Mouse (Mus musculus): ENCODE results near the gene Ptprt.
"Not testable (repeated sequence)": the region's sequence is repeated elsewhere in the genome, so short reads cannot be mapped to it uniquely, and the experiment has no call there.

Gene Ptprt

GRCm38 (mm10) chr2:162182621-162183475 lies 478.1 kb downstream of the Ptprt start:
- peak in 1 of 2 experiments; percentile 6 for DNase-seq

- no peak for DNase-seq
These were observed 479.1 kb downstream of the Ptprt start for GRCm38 (mm10) chr2:162181826-162182225.

GRCm38 (mm10) chr2:162172529-162172928 lies 488.4 kb downstream of the Ptprt start:
- no peak for DNase-seq

GRCm38 (mm10) chr2:162141845-162142411 lies 519.0 kb downstream of the Ptprt start:
- DNase-seq: peak; percentile 66 to 73

DNA sequence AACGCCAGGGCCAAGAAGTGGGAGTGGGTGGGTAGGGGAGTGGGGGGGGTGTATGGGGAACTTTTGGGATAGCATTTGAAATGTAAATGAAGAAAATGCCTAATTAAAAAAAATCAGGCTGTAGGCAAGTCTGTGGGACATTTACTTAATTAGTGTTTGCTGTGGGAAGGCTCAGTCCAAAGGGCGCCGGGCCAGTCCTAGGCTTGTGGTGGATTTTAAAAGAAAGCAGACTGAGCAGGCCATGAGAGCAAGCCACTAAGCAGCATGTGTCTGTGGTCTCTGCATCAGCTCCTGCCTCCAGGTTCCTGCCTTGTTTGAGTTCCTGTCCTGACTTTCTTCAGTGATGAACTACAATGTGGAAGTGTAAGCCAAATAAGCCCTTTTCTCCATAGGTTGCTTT lies 524.8 kb downstream of the Ptprt start:
- not testable (repeated sequence) for DNase-seq

GRCm38 (mm10) chr2:162131607-162132304 lies 529.2 kb downstream of the Ptprt start:
- DNase-seq: peak; percentile 15 to 16

DNA sequence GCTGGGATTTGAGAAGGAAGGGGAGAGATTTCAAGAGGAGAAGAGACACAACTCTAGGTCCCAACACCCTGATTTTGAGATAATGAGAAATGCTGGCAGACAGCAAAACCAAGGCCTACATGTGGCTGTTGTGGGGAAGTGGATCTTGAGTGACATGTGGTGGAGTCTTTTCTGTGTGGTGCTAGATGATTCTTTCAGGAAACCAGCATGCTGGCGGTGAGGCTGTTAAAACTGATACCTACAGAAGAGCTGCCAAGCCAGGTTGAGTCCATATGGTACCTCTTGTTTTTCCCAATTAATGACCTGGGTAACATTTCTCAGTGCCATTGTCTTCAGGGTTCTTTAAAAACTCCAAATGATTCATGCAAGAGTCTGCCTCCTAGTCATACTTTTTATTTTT lies 531.1 kb downstream of the Ptprt start:
- peak in 1 of 2 experiments; percentile 6 for DNase-seq

DNA sequence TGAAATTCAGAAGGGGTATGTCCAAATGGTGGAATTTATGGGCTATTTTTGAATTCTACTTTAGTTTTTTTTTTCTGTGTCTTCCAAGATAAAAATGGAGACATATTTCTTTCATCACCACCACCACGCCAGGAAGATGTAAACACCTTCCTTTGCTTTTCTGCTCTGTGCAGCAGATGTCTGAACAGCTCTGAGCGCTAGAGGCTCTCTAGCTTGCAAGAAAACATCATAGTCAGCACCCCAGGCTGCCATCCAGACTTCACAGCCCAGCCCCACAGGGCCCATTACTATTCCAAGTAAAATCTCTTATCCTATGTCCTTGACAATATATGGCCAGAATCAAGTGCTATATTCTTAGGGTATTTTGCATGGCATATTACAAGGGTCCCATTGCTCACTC lies 542.9 kb downstream of the Ptprt start:
- DNase-seq: no peak

DNA sequence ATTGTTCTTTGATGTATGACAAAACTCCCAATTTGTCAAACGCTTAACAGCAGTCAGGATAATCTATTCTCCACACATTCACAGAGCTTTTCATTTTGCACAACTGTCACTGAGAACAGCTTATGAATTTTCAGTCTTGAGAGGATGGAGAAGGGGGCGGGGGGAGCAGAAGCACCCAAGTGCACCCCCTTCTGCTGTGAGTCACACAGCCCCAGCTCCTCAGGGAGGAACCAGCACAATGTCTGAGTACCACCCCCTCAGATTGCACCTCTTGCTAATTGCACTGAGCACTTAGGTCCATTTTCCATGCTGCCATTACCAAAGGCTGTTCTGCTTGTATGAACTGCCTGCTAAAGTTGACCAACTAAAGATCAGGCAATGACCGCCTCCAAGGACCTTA lies 578.6 kb downstream of the Ptprt start:
- DNase-seq: no peak

DNA sequence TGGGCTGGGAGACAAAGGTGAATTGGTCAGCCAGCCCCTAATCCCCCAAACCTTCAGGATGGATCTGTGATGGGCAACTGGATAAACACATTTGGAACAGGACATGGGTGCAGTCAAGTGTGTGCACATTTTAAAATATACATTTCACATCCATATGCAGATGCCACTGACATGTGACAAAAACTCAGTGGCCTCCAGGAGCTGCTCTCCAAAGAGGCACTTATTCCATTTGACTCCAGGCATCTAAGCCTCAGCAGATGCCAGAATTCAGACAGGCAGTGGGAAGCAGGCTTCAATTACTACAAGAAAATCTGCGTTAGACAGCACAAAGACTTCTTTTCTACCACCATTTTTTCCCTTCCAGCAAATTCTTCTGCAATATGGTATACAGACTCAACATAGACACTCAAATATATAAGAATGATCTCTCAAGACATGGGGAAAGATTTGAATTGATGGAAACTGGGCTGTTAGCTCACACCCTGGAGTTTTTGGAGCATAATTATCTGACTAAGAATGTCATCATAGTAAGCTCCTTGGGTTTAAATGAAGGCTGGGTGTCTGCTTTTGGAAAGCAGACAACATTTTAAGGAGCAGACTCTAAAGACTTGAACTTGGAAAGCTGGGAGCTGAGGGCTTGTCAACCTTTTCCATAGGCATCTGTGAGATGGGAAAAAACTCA lies 580.1 kb downstream of the Ptprt start:
- DNase-seq: no peak

DNA sequence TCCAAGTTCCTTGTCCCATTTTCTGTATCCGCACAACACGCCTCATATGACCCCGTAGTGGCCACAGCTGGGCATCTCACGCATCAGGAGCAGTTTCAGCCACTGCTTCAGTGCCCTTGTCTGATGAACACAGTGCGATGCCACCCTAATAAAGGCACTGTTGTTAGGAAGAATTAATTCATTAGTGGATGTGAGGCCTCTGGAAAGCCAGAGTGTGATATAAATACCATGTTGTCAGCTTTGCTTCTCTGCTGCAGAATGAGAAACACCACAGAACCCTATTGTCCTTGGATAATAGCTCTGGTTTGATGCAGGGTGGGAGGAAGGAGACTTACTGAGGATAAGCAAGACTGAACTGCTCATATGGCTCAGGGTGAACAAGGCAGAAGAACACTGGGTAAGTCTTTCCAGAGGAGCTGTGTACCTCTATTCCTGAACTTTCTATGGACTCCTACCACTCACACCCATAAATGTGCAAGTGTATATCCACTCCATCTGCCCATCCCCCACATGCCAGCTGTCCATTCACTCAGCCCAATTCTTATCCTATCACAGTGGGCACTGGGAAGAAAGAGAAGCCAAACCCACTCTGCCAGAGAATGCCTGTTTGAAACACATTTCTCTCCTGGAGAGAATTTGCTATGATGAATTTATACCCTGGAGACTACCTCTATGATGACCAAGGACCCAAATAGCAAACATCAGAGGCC lies 582.2 kb downstream of the Ptprt start:
- DNase-seq: peak; percentile 66 to 72

DNA sequence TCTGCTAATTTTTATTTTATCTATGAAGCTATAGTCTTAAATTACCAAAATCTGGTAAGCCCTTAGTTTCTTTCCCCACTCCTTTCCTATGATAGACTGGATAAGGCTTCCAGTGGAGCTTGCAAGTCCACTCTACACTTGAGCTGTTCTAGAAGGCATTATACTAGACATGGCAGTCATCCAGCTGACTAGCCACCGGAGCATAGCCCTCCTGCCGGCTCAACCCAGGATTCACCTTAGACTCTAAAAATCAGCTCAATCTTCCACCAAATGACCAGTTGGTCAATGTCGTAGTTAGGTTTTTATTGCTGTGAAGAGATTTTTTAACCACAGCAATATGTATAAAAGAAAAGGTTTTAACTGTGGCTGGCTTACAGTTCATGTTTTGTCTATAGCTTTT lies 608.1 kb downstream of the Ptprt start:
- peak; percentile 20 to 25 for DNase-seq

- no peak for DNase-seq
These were observed 610.7 kb downstream of the Ptprt start for GRCm38 (mm10) chr2:162050198-162050597.

GRCm38 (mm10) chr2:162035615-162036014 lies 625.3 kb downstream of the Ptprt start:
- no peak for DNase-seq

- no peak for DNase-seq
These were observed 629.3 kb downstream of the Ptprt start for GRCm38 (mm10) chr2:162031636-162032035.

GRCm38 (mm10) chr2:162001016-162001415 lies 659.9 kb downstream of the Ptprt start:
- peak; percentile 68 to 77 for DNase-seq

DNA sequence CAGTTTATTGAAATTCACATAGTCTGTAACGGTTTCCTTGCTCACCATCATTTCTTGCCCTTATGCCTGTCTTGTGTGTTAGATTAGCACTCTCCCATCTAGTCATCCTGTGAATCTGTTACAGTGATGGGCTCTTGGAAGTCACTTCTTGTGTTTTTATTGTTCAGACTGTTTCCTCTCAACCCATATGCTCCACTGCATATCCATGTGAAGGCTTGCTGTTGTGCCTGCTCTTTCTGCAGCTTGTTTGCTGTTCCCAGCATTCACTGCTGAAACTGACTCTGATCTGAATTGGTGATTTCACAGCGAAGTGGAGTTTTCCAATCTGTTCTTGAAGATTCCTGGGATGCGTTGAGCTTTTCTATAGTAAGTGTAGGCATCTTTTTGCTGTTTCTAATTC lies 678.6 kb downstream of the Ptprt start:
- DNase-seq: no peak

DNA sequence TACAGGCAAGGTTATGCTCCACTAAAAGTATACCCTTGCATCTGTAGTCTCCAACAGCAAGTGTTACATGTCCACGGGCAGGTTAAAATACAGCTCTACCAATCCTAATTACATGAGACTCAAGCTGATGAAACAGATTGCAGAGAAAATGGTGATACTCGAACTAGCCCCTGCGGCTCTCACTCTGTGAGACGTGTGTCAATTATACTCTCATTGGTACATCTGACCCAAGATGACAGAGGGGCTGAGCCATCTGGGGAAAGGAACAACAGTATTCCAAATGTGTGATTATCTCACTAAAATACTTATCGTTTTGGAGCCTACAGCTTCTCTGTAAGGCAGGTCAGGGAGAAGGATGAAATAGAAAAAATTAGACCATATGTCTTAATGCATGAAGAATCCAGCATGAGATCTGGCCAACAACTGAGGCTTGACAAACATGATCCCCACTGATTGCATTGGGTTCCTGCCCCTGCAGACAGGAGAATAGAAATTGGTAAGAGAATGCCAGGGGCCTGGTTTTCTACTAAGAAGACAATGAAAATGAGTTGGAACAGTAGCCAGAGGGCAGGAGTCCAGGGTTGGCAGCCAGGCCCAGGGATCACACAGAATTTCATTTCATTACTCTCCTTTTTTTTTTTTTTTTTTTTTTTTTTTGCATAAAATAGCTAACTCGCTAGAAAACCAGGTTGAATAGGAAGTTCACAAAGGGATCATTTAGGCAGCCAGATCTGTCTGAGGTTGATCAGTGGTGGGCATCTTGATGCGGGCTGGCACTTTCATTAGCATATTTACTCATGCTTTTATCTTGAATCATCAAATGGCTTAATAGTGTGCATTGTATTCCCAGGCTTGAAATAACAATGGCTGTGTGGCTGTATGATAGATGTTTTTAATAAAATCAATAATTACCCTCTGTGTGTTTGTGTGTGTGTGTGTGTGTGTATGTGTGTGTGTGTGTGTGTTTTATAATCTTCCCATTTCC lies 699.5 kb downstream of the Ptprt start:
- peak; percentile 82 to 90 for DNase-seq

- DNase-seq: no peak
These were observed 715.5 kb downstream of the Ptprt start for GRCm38 (mm10) chr2:161945424-161945823.

GRCm38 (mm10) chr2:161944689-161945088 lies 716.3 kb downstream of the Ptprt start:
- no peak for DNase-seq

- DNase-seq: no peak
These were observed 719.0 kb downstream of the Ptprt start for GRCm38 (mm10) chr2:161941991-161942390.
